Mouse (Mus musculus) stomach, postnatal 0 days (tissue): Measurements from ENCODE around the gene Arhgap15. TPM values are rescaled to one million over a fixed set of nuclear protein-coding genes. Genes with fewer than 3 reads are reported as not detected.

ENCODE experiments used
- ATAC-seq: fragments of 200-750 bp; cut with Nextera tagmentation; 2 replicates; pipeline ENCODE4 v1.8.0; 2017; ENCODE audit not compliant: low FRiP score, low TSS enrichment
- DNase-seq: peaks from one replicate; pipeline ENCODE4 v3.0.0-alpha.2; 2016; ENCODE audit warnings: low spot score
- H3K27ac ChIP-seq: fragments of 300-500 bp; sonication (generic); replicated peaks from 2 replicates; pipeline ENCODE4 v1.5.1; 2014; ENCODE audit warnings: mild to moderate bottlenecking, control low read depth
- H3K27me3 ChIP-seq: fragments of 300-500 bp; sonication (generic); 2 replicates; pipeline ENCODE4 v1.6.1; 2014; ENCODE audit warnings: low read length; ENCODE audit not compliant: control insufficient read depth, insufficient read depth
- H3K36me3 ChIP-seq: fragments of 300-500 bp; sonication (generic); 2 replicates; pipeline ENCODE4 v1.6.1; 2014; ENCODE audit warnings: low read length, mixed read lengths; ENCODE audit not compliant: control insufficient read depth, insufficient read depth
- H3K4me1 ChIP-seq: fragments of 300-500 bp; sonication (generic); replicated peaks from 2 replicates; pipeline ENCODE4 v1.6.1; 2014; ENCODE audit warnings: antibody characterized with exemption; ENCODE audit not compliant: control insufficient read depth, insufficient read depth
- H3K4me2 ChIP-seq: fragments of 300-500 bp; sonication (generic); replicated peaks from 2 replicates; pipeline ENCODE4 v1.6.1; 2014; ENCODE audit warnings: low read depth, mild to moderate bottlenecking, control low read depth, moderate library complexity
- H3K4me3 ChIP-seq: fragments of 300-500 bp; sonication (generic); 2 replicates; pipeline ENCODE4 v1.5.1; 2014; ENCODE audit warnings: low read depth, low read length, control low read depth
- H3K9ac ChIP-seq: fragments of 300-500 bp; sonication (generic); 2 replicates; pipeline ENCODE4 v1.6.1; 2014; ENCODE audit warnings: mild to moderate bottlenecking, low read length, control low read depth, mixed read lengths
- H3K9me3 ChIP-seq: fragments of 300-500 bp; sonication (generic); 2 replicates; pipeline ENCODE4 v1.6.1; 2016; ENCODE audit warnings: low read length; ENCODE audit not compliant: control insufficient read depth
- CTCF ChIP-seq: IDR thresholded peaks from 2 replicates; pipeline ENCODE4 v1.5.1; 2016; ENCODE audit warnings: antibody characterized with exemption, low read depth, mild to moderate bottlenecking, moderate library complexity
- EP300 ChIP-seq: optimal IDR thresholded peaks from 2 replicates; pipeline ENCODE3; 2016; ENCODE audit warnings: antibody characterized with exemption
- WGBS: fragments of 180-500 bp; shearing (Covaris S2); extraction: QIAGEN DNeasy Blood & Tissue Kit; methylation state at CpG from one replicate; pipeline ENCODE4 v1.1.7; 2014; 5-methylcytosine and 5-hydroxymethylcytosine counted together
- polyA plus RNA-seq: library from polyadenylated mRNA; unstranded; fragments of >200 nt; fragmentation: Nextera tagmentation; extraction: Ambion mirVana; gene quantifications from 2 replicates; pipeline ENCODE4 v1.2.1, GENCODE M21; 2015

Gene Arhgap15
- polyA plus RNA-seq, 1 experiment from 2014 or later: 0.93 TPM

- H3K9ac ChIP-seq: no peak overlapping the region
- no peaks in the 10 kb centered on the region for H3K4me1 ChIP-seq
- ATAC-seq: no peak
- no peaks in the 10 kb centered on the region for H3K27me3 ChIP-seq
- no peaks in the 10 kb centered on the region for H3K36me3 ChIP-seq
- no peaks in the 10 kb centered on the region for H3K9me3 ChIP-seq
- H3K27ac ChIP-seq: no peak overlapping the region
- DNase-seq: no peak
- no peak overlapping the region for H3K4me3 ChIP-seq
- TF ChIP-seq EP300 (no peak), CTCF (no peak)
- 39% methylated on average over 3 of the region's 3 CpGs for WGBS
- no peak overlapping the region for H3K4me2 ChIP-seq
Measured at GRCm38 (mm10) chr2:44299156-44299555, 550.5 kb downstream of the Arhgap15 start.

DNA sequence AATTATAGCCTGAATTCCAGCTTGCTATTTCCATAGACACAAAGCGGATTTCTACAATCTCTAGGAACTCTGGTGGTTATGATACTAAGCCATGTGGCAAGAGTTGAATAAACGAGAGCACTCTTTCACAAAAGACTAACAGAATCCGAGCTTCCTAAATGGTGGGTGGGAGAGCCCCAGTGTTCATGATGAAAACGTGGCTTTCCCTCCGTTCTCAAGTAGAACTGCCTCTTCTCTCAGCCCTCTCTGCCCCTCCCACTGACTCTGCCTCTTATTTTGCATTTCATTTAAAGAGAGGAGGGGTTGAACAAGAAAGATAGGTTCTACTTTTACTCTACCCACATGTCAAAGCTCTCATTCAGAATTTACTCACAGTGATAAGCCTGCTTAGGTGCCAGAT lies 551.3 kb downstream of the Arhgap15 start:
- H3K4me3 ChIP-seq: no peak overlapping the region
- no peak overlapping the region for H3K9ac ChIP-seq
- WGBS: 28% methylated on average over 5 of the region's 5 CpGs
- H3K4me1 ChIP-seq: no peaks in the 10 kb centered on the region
- H3K9me3 ChIP-seq: no peaks in the 10 kb centered on the region
- H3K27me3 ChIP-seq: no peaks in the 10 kb centered on the region
- no peak overlapping the region for H3K27ac ChIP-seq
- H3K36me3 ChIP-seq: no peaks in the 10 kb centered on the region
- ATAC-seq (no peak), DNase-seq (no peak)
- TF ChIP-seq CTCF (no peak), EP300 (no peak)
- H3K4me2 ChIP-seq: no peak overlapping the region

GRCm38 (mm10) chr2:44300466-44300865 lies 551.8 kb downstream of the Arhgap15 start:
- TF ChIP-seq EP300: no peak
- TF ChIP-seq CTCF: no peak
- 72% methylated on average over 6 of the region's 6 CpGs for WGBS
- Histone ChIP-seq H3K4me2 (no peak overlapping the region), H3K9me3 (no peaks in the 10 kb centered on the region), H3K27ac (no peak overlapping the region), H3K9ac (no peak overlapping the region), H3K27me3 (no peaks in the 10 kb centered on the region), H3K4me3 (no peak overlapping the region), H3K36me3 (no peaks in the 10 kb centered on the region), H3K4me1 (no peaks in the 10 kb centered on the region)
- ATAC-seq: no peak
- no peak for DNase-seq

DNA sequence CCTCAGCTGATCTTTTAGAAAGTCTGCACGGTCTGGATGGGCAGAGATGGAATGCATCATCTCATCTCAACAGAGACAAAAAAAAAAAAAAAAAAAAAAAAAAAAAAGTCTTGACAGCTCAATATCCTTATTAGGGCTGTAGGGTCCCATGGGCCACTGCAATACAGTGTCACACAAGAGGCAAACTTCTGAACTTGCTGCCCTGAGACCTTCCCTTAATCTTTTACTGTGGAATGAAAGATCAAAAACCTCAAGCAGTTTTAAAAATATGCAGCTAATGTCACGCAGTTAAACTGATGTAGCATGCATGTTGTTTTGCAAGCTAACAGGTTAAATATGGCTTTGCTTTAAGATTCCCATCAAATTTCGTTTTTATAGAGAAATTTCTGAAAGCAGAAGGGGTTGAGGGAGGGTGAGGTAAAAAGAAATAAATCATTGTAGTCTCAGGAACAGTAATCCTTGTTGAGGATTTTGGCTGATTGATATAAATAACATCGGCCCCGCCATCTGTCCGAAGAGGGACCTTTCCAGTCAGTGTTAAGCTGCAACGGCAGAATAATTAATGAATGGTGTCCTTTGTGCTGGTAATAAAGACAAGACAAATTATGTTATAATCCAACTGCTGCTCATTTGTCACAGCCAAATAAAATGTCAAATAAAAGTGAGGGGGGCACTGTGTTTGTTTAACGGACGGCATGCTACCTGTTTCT lies 555.8 kb downstream of the Arhgap15 start:
- Histone ChIP-seq H3K36me3 (no peaks in the 10 kb centered on the region), H3K27me3 (no peaks in the 10 kb centered on the region), H3K4me1 (no peaks in the 10 kb centered on the region), H3K4me3 (no peak overlapping the region), H3K27ac (no peak overlapping the region), H3K9me3 (no peaks in the 10 kb centered on the region), H3K4me2 (no peak overlapping the region), H3K9ac (no peak overlapping the region)
- no peak for ATAC-seq
- WGBS: 14% methylated on average over 9 of the region's 9 CpGs
- TF ChIP-seq EP300 (no peak), CTCF (no peak)
- DNase-seq: no peak

GRCm38 (mm10) chr2:44304971-44305808 lies 556.6 kb downstream of the Arhgap15 start:
- DNase-seq: no peak
- Histone ChIP-seq H3K9ac (no peak overlapping the region), H3K4me2 (no peak overlapping the region; the same call in 1 of the 2 replicates), H3K27me3 (no peaks in the 10 kb centered on the region), H3K27ac (no peak overlapping the region), H3K4me1 (no peaks in the 10 kb centered on the region), H3K36me3 (no peaks in the 10 kb centered on the region), H3K4me3 (no peak overlapping the region), H3K9me3 (no peaks in the 10 kb centered on the region)
- ATAC-seq: no peak
- WGBS: 32% methylated on average over 17 of the region's 17 CpGs
- TF ChIP-seq EP300 (no peak), CTCF (no peak)

DNA sequence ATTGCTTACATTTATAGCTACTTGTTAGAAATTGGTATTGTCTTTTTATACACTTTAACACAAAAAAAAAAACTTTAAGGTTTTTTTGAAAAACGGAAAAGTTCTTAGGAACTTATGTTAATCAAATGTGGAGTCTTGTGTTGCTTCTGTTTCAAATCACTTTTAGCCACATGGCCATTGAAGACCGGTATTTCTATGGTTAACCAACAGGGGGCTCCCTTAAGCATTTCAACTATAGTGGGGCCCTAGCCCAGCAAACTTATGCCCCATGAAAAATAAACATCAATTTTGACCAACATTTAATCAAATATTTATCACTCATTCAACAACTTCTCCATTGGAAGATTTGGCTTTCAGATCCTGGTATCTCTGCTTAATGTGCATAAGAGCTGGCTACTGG lies 557.5 kb downstream of the Arhgap15 start:
- no peak for ATAC-seq
- TF ChIP-seq CTCF: peak; percentile 43
- TF ChIP-seq EP300: no peak
- no peak overlapping the region for H3K4me2 ChIP-seq
- no peak overlapping the region for H3K4me3 ChIP-seq
- DNase-seq: no peak
- no peak overlapping the region for H3K9ac ChIP-seq
- no peaks in the 10 kb centered on the region for H3K4me1 ChIP-seq
- WGBS: 57% methylated on average over 2 of the region's 2 CpGs
- H3K27ac ChIP-seq: no peak overlapping the region
- H3K36me3 ChIP-seq: no peaks in the 10 kb centered on the region
- H3K27me3 ChIP-seq: no peaks in the 10 kb centered on the region
- H3K9me3 ChIP-seq: no peaks in the 10 kb centered on the region
